Comparison of ENCODE assay signal across 33 mouse cellular contexts in genomic region chr9:8073203-8073755, GRCm38 (mm10). TPM values are rescaled to one million over a fixed set of nuclear protein-coding genes. Genes with fewer than 3 reads are reported as not detected.
DNase-seq lines count a peak whose midpoint lies in the region; ATAC-seq and TF ChIP-seq lines count a peak whose summit lies in the region.
"Had no signal": no experiment of that assay in that cellular context is flagged by ENCODE, and none has a peak within 500 bp of the region (broad histone marks: within the 10 kb centered on the region; RNA-seq: fewer than 3 reads in every experiment).

No protein-coding gene starts in this region.

- H3K4me2 ChIP-seq in embryonic facial prominence, embryonic 12.5 days (replicated peaks) = no peak overlapping the region
- no peak overlapping the region for H3K4me2 ChIP-seq in kidney, embryonic 15.5 days
- no peak overlapping the region for H3K4me2 ChIP-seq in midbrain, embryonic 14.5 days (ENCODE audit: low read length)
- no peak overlapping the region for H3K4me2 ChIP-seq in midbrain, postnatal 0 days (ENCODE audit: low read depth, low read length, poor library complexity, severe bottlenecking)
- H3K4me2 ChIP-seq: embryonic facial prominence, embryonic 15.5 days; forebrain, embryonic 12.5 days; heart, embryonic 15.5 days; hindbrain, embryonic 15.5 days; liver, embryonic 11.5 days; neural tube, embryonic 13.5 days; stomach, embryonic 15.5 days had no signal

- 84% methylated on average over 3 of the region's 3 CpGs for WGBS in embryonic facial prominence, embryonic 12.5 days
- WGBS in embryonic facial prominence, embryonic 10.5 days = 88% methylated on average over 3 of the region's 3 CpGs
- 93% methylated on average over 3 of the region's 3 CpGs for WGBS in kidney, embryonic 15.5 days
- WGBS in midbrain, embryonic 14.5 days = 92% methylated on average over 3 of the region's 3 CpGs
- WGBS in midbrain, postnatal 0 days = 89% methylated on average over 3 of the region's 3 CpGs

- H3K4me1 ChIP-seq in embryonic facial prominence, embryonic 12.5 days = no peaks in the 10 kb centered on the region
- H3K4me1 ChIP-seq in embryonic facial prominence, embryonic 10.5 days = no peaks in the 10 kb centered on the region
- H3K4me1 ChIP-seq in kidney, embryonic 15.5 days = no peaks in the 10 kb centered on the region
- no peaks in the 10 kb centered on the region for H3K4me1 ChIP-seq in midbrain, embryonic 14.5 days (ENCODE audit: control insufficient read depth, insufficient read depth, low read length)
- H3K4me1 ChIP-seq in midbrain, postnatal 0 days (ENCODE audit: insufficient read depth, low read length) = no peaks in the 10 kb centered on the region
- H3K4me1 ChIP-seq: embryonic facial prominence, embryonic 15.5 days; forebrain, embryonic 12.5 days; heart, embryonic 15.5 days; hindbrain, embryonic 15.5 days; megakaryocyte, embryonic 14.5 days; neural tube, embryonic 13.5 days; stomach, embryonic 15.5 days had no signal

- no peak for DNase-seq in embryonic facial prominence, embryonic 10.5 days (ENCODE audit: low spot score)
- DNase-seq in kidney, adult 11 months = no peak
- DNase-seq in midbrain, embryonic 14.5 days = no peak
- DNase-seq in midbrain, postnatal 0 days (ENCODE audit: low spot score) = no peak
- DNase-seq in left cerebral cortex, postnatal 14 days (ENCODE audit: low spot score in 2 of 2) = no peak
- DNase-seq: adrenal gland, adult 2 months; adrenal gland, postnatal 36 days; cerebellum, adult 18-20 months; cerebellum, postnatal 10 days; forebrain, postnatal 0 days; kidney, adult 2 months; kidney, postnatal 4 days; left cerebral cortex, postnatal 4 days; lung, adult 18-20 months; lung, postnatal 4 days; retina, postnatal 1 day; right cerebral cortex, postnatal 25 days; thymus, postnatal 14 days had no signal

- H3K9ac ChIP-seq in embryonic facial prominence, embryonic 12.5 days = no peak overlapping the region
- H3K9ac ChIP-seq in kidney, embryonic 15.5 days = no peak overlapping the region
- H3K9ac ChIP-seq in midbrain, embryonic 14.5 days (replicated peaks; ENCODE audit: low read length) = no peak overlapping the region
- no peak overlapping the region for H3K9ac ChIP-seq in midbrain, postnatal 0 days (replicated peaks; ENCODE audit: low read length, poor library complexity, severe bottlenecking)
- H3K9ac ChIP-seq: embryonic facial prominence, embryonic 15.5 days; forebrain, embryonic 12.5 days; forebrain, postnatal 0 days; heart, embryonic 15.5 days; hindbrain, embryonic 15.5 days; neural tube, embryonic 13.5 days; stomach, embryonic 15.5 days had no signal

- no peak for TF ChIP-seq CTCF in midbrain, postnatal 0 days (IDR thresholded peaks at IDR 0.05)

- peak; percentile 35; the same call in 1 of the 2 replicates for ATAC-seq in embryonic facial prominence, embryonic 12.5 days (ENCODE audit: insufficient number of reproducible peaks, insufficient read depth, low FRiP score, low TSS enrichment)
- 0 out of 2 replicates have a peak, but pooled peaks have one; percentile 36 for ATAC-seq in kidney, embryonic 15.5 days (replicated peaks; ENCODE audit: low FRiP score)
- peak; percentile 35; the same call in 1 of the 2 replicates for ATAC-seq in midbrain, embryonic 14.5 days (ENCODE audit: low FRiP score, low TSS enrichment)
- ATAC-seq in midbrain, postnatal 0 days (ENCODE audit: low FRiP score) = no peak
- ATAC-seq: activated CD4-positive, CD25-positive, alpha-beta regulatory T cell, adult 4 months; forebrain, postnatal 0 days; lung, postnatal 0 days had no signal

- no peak overlapping the region for H3K27ac ChIP-seq in embryonic facial prominence, embryonic 12.5 days
- no peak overlapping the region for H3K27ac ChIP-seq in embryonic facial prominence, embryonic 10.5 days (replicated peaks)
- no peak overlapping the region for H3K27ac ChIP-seq in kidney, embryonic 15.5 days
- H3K27ac ChIP-seq in midbrain, embryonic 14.5 days (replicated peaks; ENCODE audit: low read depth, low read length) = no peak overlapping the region
- no peak overlapping the region for H3K27ac ChIP-seq in midbrain, postnatal 0 days (ENCODE audit: low read depth, low read length)
- H3K27ac ChIP-seq: embryonic facial prominence, embryonic 15.5 days; forebrain, embryonic 12.5 days; heart, embryonic 15.5 days; hindbrain, embryonic 15.5 days; kidney, postnatal 0 days; neural tube, embryonic 13.5 days; stomach, embryonic 15.5 days had no signal

- H3K27me3 ChIP-seq in embryonic facial prominence, embryonic 12.5 days = no peaks in the 10 kb centered on the region
- H3K27me3 ChIP-seq in embryonic facial prominence, embryonic 10.5 days (replicated peaks; ENCODE audit: low read depth, poor library complexity, severe bottlenecking) = no peaks in the 10 kb centered on the region
- no peaks in the 10 kb centered on the region for H3K27me3 ChIP-seq in kidney, embryonic 15.5 days
- H3K27me3 ChIP-seq in midbrain, embryonic 14.5 days (ENCODE audit: control insufficient read depth, insufficient read depth, low read length) = no peaks in the 10 kb centered on the region
- H3K27me3 ChIP-seq in midbrain, postnatal 0 days (ENCODE audit: insufficient read depth, low read length) = no peaks in the 10 kb centered on the region
- H3K27me3 ChIP-seq: CH12.LX; embryonic facial prominence, embryonic 15.5 days; forebrain, embryonic 12.5 days; heart, embryonic 15.5 days; hindbrain, embryonic 15.5 days; megakaryocyte, embryonic 14.5 days; neural tube, embryonic 13.5 days; stomach, embryonic 15.5 days had no signal

- no peaks in the 10 kb centered on the region for H3K9me3 ChIP-seq in embryonic facial prominence, embryonic 12.5 days
- H3K9me3 ChIP-seq in embryonic facial prominence, embryonic 10.5 days = no peaks in the 10 kb centered on the region
- H3K9me3 ChIP-seq in kidney, embryonic 15.5 days (replicated peaks) = no peaks in the 10 kb centered on the region
- H3K9me3 ChIP-seq in midbrain, embryonic 14.5 days (ENCODE audit: control insufficient read depth, low read length) = no peaks in the 10 kb centered on the region
- H3K9me3 ChIP-seq in midbrain, postnatal 0 days (ENCODE audit: low read length) = no peaks in the 10 kb centered on the region
- H3K9me3 ChIP-seq: embryonic facial prominence, embryonic 15.5 days; forebrain, embryonic 12.5 days; heart, embryonic 15.5 days; hindbrain, embryonic 15.5 days; megakaryocyte, embryonic 14.5 days; neural tube, embryonic 13.5 days; stomach, embryonic 15.5 days had no signal

- intact Hi-C loops in left cerebral cortex, postnatal 14 days (cut with DNase I) = no loop called here

- no peaks in the 10 kb centered on the region for H3K36me3 ChIP-seq in embryonic facial prominence, embryonic 12.5 days
- peaks cover 6% of the 10 kb centered on the region for H3K36me3 ChIP-seq in embryonic facial prominence, embryonic 10.5 days (replicated peaks)
- H3K36me3 ChIP-seq in kidney, embryonic 15.5 days = no peaks in the 10 kb centered on the region
- peaks cover 5% of the 10 kb centered on the region; the same call in 1 of the 2 replicates for H3K36me3 ChIP-seq in midbrain, embryonic 14.5 days (ENCODE audit: control insufficient read depth, insufficient read depth, low read length)
- peaks cover 6% of the 10 kb centered on the region for H3K36me3 ChIP-seq in midbrain, postnatal 0 days (ENCODE audit: insufficient read depth, low read length)
- H3K36me3 ChIP-seq: embryonic facial prominence, embryonic 15.5 days; forebrain, embryonic 12.5 days; heart, embryonic 15.5 days; hindbrain, embryonic 15.5 days; stomach, embryonic 15.5 days had no signal

- no peak overlapping the region for H3K4me3 ChIP-seq in embryonic facial prominence, embryonic 12.5 days
- no peak overlapping the region for H3K4me3 ChIP-seq in embryonic facial prominence, embryonic 10.5 days
- no peak overlapping the region for H3K4me3 ChIP-seq in kidney, embryonic 15.5 days (replicated peaks)
- H3K4me3 ChIP-seq in midbrain, embryonic 14.5 days (replicated peaks; ENCODE audit: low read depth, low read length) = no peak overlapping the region
- no peak overlapping the region for H3K4me3 ChIP-seq in midbrain, postnatal 0 days (ENCODE audit: low read depth, low read length)
- H3K4me3 ChIP-seq: embryonic facial prominence, embryonic 15.5 days; forebrain, embryonic 12.5 days; heart, embryonic 15.5 days; hindbrain, embryonic 15.5 days; megakaryocyte, embryonic 14.5 days; myocyte; neural tube, embryonic 13.5 days; stomach, embryonic 15.5 days had no signal

RNA-seq across cellular contexts. Expression of gene Cfap300, which starts 30.7 kb away (rescaled TPM):
- 15.5 and 16.8 TPM in 2 replicates for polyA plus RNA-seq in embryonic facial prominence, embryonic 12.5 days (2016; fragmentation: Nextera tagmentation; extraction: Ambion mirVana)
- 18.2 and 19.9 TPM in 2 replicates for polyA plus RNA-seq in embryonic facial prominence, embryonic 10.5 days (2016; fragmentation: Nextera tagmentation; extraction: Ambion mirVana)
- 11.2 and 12.0 TPM in 2 replicates for polyA plus RNA-seq in kidney, embryonic 15.5 days (2015; fragmentation: Nextera tagmentation; extraction: Ambion mirVana)
- 15.8 and 18.2 TPM in 2 replicates for polyA plus RNA-seq in midbrain, embryonic 14.5 days (2014; fragmentation: Nextera tagmentation; extraction: Ambion mirVana)
- total RNA-seq in midbrain, postnatal 0 days (2014; rRNA removed) = 12.1 and 20.1 TPM in 2 replicates
- polyA plus RNA-seq in midbrain, postnatal 0 days (2015; fragmentation: Nextera tagmentation; extraction: Ambion mirVana) = 9.9 and 11.9 TPM in 2 replicates
- 1 to 10 TPM; 6.8 to 7.4 TPM for total RNA-seq in left cerebral cortex, postnatal 14 days (2021)
